Mouse (Mus musculus) thymus, adult 2 months (tissue): ENCODE measurements around the gene Socs2. TPM values are rescaled to one million over a fixed set of nuclear protein-coding genes. Genes with fewer than 3 reads are reported as not detected.
A peak's percentile ranks its signal among the peaks of the same experiment; 100 is the strongest.

Experiments used
- DNase-seq: peaks from one replicate; pipeline ENCODE4 v3.0.0; 2021
- H3K27ac ChIP-seq: fragments of 200-500 bp; 2 replicates; pipeline ENCODE4 v1.5.1; 2012; ENCODE audit warnings: low read length, control low read depth; ENCODE audit not compliant: control insufficient read depth, insufficient read depth
- H3K27me3 ChIP-seq: fragments of 200-500 bp; 2 replicates; pipeline ENCODE4 v1.6.1; 2012; ENCODE audit warnings: mild to moderate bottlenecking, low read length, moderate library complexity, mixed read lengths; ENCODE audit not compliant: control insufficient read depth, insufficient read depth
- H3K36me3 ChIP-seq: fragments of 200-500 bp; 2 replicates; pipeline ENCODE4 v1.6.1; 2012; ENCODE audit warnings: mild to moderate bottlenecking, low read length, moderate library complexity; ENCODE audit not compliant: control insufficient read depth, insufficient read depth
- H3K4me1 ChIP-seq: fragments of 200-500 bp; replicated peaks from 2 replicates; pipeline ENCODE4 v1.6.1; 2012; ENCODE audit warnings: low read length; ENCODE audit not compliant: control insufficient read depth, insufficient read depth
- H3K4me3 ChIP-seq: fragments of 200-500 bp; 2 replicates; pipeline ENCODE4 v1.5.1; 2012; ENCODE audit warnings: mild to moderate bottlenecking, low read length, control low read depth, moderate library complexity; ENCODE audit not compliant: control insufficient read depth, insufficient read depth
- CTCF ChIP-seq: fragments of 200-500 bp; IDR thresholded peaks from 2 replicates; pipeline ENCODE4 v1.5.1; 2012; ENCODE audit warnings: mild to moderate bottlenecking, control low read depth, low read length, moderate library complexity, borderline replicate concordance; ENCODE audit not compliant: control insufficient read depth, poor library complexity, insufficient read depth; ENCODE audit errors: extremely low read depth
- POLR2A ChIP-seq: fragments of 200-500 bp; IDR thresholded peaks from 2 replicates; pipeline ENCODE4 v1.6.1; 2012; ENCODE audit warnings: mild to moderate bottlenecking, low read length, control low read depth, moderate library complexity; ENCODE audit not compliant: control insufficient read depth, poor library complexity, insufficient read depth; ENCODE audit errors: extremely low read depth
- WGBS: fragments of 180-500 bp; shearing (Covaris S2); methylation state at CpG from one replicate; pipeline ENCODE4 v1.1.7; 2018; 5-methylcytosine and 5-hydroxymethylcytosine counted together
- polyA plus RNA-seq: library from polyadenylated mRNA; depleted of rRNA; stranded (reverse); fragments of >200 nt; gene quantifications from 2 replicates; pipeline ENCODE4 v1.2.3, GENCODE M21; 2012

Socs2 gene
- polyA plus RNA-seq, 1 experiment, result 18.4 TPM

- no peak overlapping the region for H3K27ac ChIP-seq
- WGBS, result under 1% methylated on average over 65 of the region's 65 CpGs
Measured at GRCm38 (mm10) chr10:95415533-95416360, 1.2 kb downstream of the Socs2 start.

GRCm38 (mm10) chr10:95415159-95415532, 1.8 kb downstream of the Socs2 start:
- H3K27me3 ChIP-seq, result peaks cover 23% of the 10 kb centered on the region
- no peak for DNase-seq
- no peak for TF ChIP-seq CTCF
- TF ChIP-seq POLR2A, result no peak
- WGBS, result under 1% methylated on average over 15 of the region's 15 CpGs
- H3K27ac ChIP-seq, result no peak overlapping the region
- H3K4me3 ChIP-seq, result 0 out of 2 replicates have a peak overlapping the region, but pooled peaks have one; percentile 6
- peaks cover 28% of the 10 kb centered on the region for H3K4me1 ChIP-seq
- H3K36me3 ChIP-seq, result no peaks in the 10 kb centered on the region

More at GRCm38 (mm10) chr10:95415533-95416360, 1.2 kb downstream of the Socs2 start:
- peak; percentile 43 for DNase-seq
- H3K36me3 ChIP-seq, result no peaks in the 10 kb centered on the region
- H3K27me3 ChIP-seq, result peaks cover 23% of the 10 kb centered on the region
- H3K4me3 ChIP-seq, result peak overlapping the region; percentile 48
- no peak for TF ChIP-seq POLR2A
- no peak for TF ChIP-seq CTCF
- H3K4me1 ChIP-seq, result peaks cover 28% of the 10 kb centered on the region

GRCm38 (mm10) chr10:95414316-95415158, 2.4 kb downstream of the Socs2 start:
- Histone ChIP-seq H3K4me1 (peaks cover 28% of the 10 kb centered on the region), H3K4me3 (peak overlapping the region; percentile 6), H3K36me3 (no peaks in the 10 kb centered on the region), H3K27ac (no peak overlapping the region), H3K27me3 (peaks cover 23% of the 10 kb centered on the region)
- TF ChIP-seq CTCF (no peak), POLR2A (no peak)
- WGBS, result 2% methylated on average over 65 of the region's 65 CpGs
- peak; percentile 19 for DNase-seq

GRCm38 (mm10) chr10:95411139-95411538, 5.8 kb downstream of the Socs2 start:
- WGBS, result 95% methylated on average over 9 of the region's 9 CpGs
- Histone ChIP-seq H3K36me3 (no peaks in the 10 kb centered on the region), H3K4me3 (no peak overlapping the region), H3K4me1 (peaks cover 9% of the 10 kb centered on the region; the same call in 1 of the 2 replicates), H3K27me3 (peaks cover 10% of the 10 kb centered on the region), H3K27ac (no peak overlapping the region)
- TF ChIP-seq POLR2A, result no peak
- TF ChIP-seq CTCF, result no peak
- no peak for DNase-seq

- WGBS, result 98% methylated on average over 7 of the region's 7 CpGs
- Histone ChIP-seq H3K36me3 (no peaks in the 10 kb centered on the region), H3K27me3 (peaks cover 6% of the 10 kb centered on the region), H3K4me3 (no peak overlapping the region), H3K4me1 (peaks cover 5% of the 10 kb centered on the region; the same call in 1 of the 2 replicates), H3K27ac (no peak overlapping the region)
- TF ChIP-seq POLR2A, result no peak
- no peak for TF ChIP-seq CTCF
- DNase-seq, result no peak
Measured at GRCm38 (mm10) chr10:95410709-95411108, 6.3 kb downstream of the Socs2 start.

- Histone ChIP-seq H3K27me3 (peaks cover 4% of the 10 kb centered on the region; the same call in 1 of the 2 replicates), H3K27ac (no peak overlapping the region), H3K36me3 (no peaks in the 10 kb centered on the region), H3K4me1 (peaks cover under 1% of the 10 kb centered on the region; the same call in 1 of the 2 replicates), H3K4me3 (no peak overlapping the region)
- no peak for DNase-seq
- WGBS, result 98% methylated on average over 4 of the region's 4 CpGs
- TF ChIP-seq POLR2A (no peak), CTCF (no peak)
Measured at GRCm38 (mm10) chr10:95410209-95410608, 6.8 kb downstream of the Socs2 start.
